Mouse (Mus musculus): ENCODE measurements around the gene Dip2c. TPM values are rescaled to one million over a fixed set of nuclear protein-coding genes. Genes with fewer than 3 reads are reported as not detected.

Dip2c gene
- polyA plus RNA-seq, 1 experiment from 2014 or later: 2.3 TPM

DNA sequence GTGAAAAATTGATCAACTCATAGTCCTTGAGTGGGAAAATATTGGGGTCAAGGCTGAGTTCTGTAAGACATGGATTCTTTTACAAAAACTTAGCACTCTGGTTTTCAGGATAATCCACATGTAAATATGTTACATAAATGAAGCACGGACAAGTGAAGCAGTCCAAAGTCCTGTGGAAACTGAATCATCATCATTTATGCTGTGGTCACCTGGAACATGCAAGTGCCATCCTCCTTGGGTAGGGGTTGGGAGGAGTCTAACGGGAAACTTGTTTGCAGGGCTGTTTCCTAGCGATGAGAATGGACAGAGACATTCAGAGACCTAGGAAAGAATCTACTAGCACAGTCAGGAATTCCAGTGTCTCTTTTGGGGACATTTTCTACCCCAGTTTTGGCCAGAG is 213.4 kb downstream of the Dip2c start:
- H3K4me3 ChIP-seq (ENCODE audit: low read length): no peak overlapping the region
- H3K27ac ChIP-seq (ENCODE audit: low read length): no peak overlapping the region
- H3K9ac ChIP-seq (ENCODE audit: low read depth, low read length): no peak overlapping the region
- H3K9me3 ChIP-seq (ENCODE audit: control insufficient read depth, low read length): no peaks in the 10 kb centered on the region
- H3K4me2 ChIP-seq (ENCODE audit: low read depth, low read length): no peak overlapping the region
- 63% methylated on average over 3 of the region's 3 CpGs for WGBS
- ATAC-seq: no peak
- H3K27me3 ChIP-seq (replicated peaks; ENCODE audit: control insufficient read depth, insufficient read depth, low read length): no peaks in the 10 kb centered on the region
- H3K36me3 ChIP-seq (ENCODE audit: control insufficient read depth, insufficient read depth, low read length): no peaks in the 10 kb centered on the region
- H3K4me1 ChIP-seq (ENCODE audit: control insufficient read depth, insufficient read depth, low read length): no peaks in the 10 kb centered on the region

DNA sequence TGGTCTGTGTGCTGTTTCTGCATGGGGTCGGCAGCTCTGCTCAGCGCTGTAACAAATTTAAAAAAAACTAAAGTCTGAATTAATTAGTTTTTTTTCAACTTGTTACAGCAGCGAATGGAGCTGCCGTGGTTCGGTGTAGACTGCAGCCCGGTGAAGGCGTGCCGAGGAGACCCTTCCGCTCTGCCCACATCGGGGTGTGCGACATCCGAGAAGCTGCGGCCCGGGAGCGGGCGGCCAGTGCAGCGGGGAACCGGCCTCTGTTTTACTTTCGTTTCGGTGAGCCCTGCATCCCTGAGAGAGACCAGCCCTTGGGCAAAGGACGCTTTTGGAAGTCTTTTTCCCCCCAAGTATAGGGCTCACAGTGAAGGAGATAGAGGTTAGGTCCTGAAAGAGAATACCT is 218.4 kb downstream of the Dip2c start:
- Histone ChIP-seq H3K9me3 (ENCODE audit: control insufficient read depth, low read length) (no peaks in the 10 kb centered on the region), H3K27ac (ENCODE audit: low read length) (no peak overlapping the region), H3K36me3 (ENCODE audit: control insufficient read depth, insufficient read depth, low read length) (no peaks in the 10 kb centered on the region), H3K9ac (ENCODE audit: low read depth, low read length) (peak overlapping the region; percentile 48), H3K4me1 (ENCODE audit: control insufficient read depth, insufficient read depth, low read length) (no peaks in the 10 kb centered on the region), H3K4me3 (ENCODE audit: low read length) (peak overlapping the region; percentile 44), H3K27me3 (replicated peaks; ENCODE audit: control insufficient read depth, insufficient read depth, low read length) (no peaks in the 10 kb centered on the region), H3K4me2 (ENCODE audit: low read depth, low read length) (peak overlapping the region; percentile 54)
- WGBS: 57% methylated on average over 21 of the region's 21 CpGs
- peak; percentile 69 for ATAC-seq

DNA sequence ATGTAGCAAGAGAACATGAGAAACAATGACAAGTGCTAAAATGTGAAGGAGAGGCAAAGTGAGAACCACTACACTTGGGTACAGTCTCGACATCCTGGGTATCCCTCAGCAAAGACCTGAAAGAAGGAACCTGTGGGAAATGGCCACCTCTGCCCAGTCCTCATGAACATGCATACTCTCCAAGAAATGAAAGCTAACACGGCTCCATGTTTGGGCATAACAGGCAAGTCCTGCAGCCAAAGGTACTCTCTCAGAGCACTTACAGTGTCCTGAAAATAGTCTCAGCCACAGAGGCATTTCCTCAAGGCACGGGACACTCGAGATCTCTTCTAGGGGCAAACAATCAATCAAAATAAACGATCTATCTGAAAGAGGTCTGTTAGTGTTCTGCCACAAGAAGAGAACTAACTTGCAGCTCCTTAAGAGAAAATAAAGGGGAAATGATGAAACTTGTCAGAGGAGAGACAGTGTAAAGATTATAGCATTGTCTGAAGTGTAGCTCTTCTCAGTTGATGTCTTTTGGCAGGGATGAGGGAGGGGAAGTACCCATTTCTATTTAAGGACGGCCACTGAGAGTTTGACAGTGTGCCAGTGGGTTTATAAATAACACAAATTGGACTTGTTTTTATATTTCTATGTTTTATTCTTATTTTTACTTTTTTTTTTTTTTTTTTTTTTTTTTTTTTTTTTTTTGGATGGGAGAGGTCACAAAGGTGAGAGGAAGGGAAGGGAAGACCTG is 228.0 kb downstream of the Dip2c start:
- Histone ChIP-seq H3K9me3 (ENCODE audit: control insufficient read depth, low read length) (no peaks in the 10 kb centered on the region), H3K4me3 (ENCODE audit: low read length) (no peak overlapping the region), H3K27ac (ENCODE audit: low read length) (no peak overlapping the region), H3K27me3 (replicated peaks; ENCODE audit: control insufficient read depth, insufficient read depth, low read length) (no peaks in the 10 kb centered on the region), H3K4me1 (ENCODE audit: control insufficient read depth, insufficient read depth, low read length) (no peaks in the 10 kb centered on the region), H3K9ac (ENCODE audit: low read depth, low read length) (no peak overlapping the region), H3K36me3 (ENCODE audit: control insufficient read depth, insufficient read depth, low read length) (no peaks in the 10 kb centered on the region), H3K4me2 (ENCODE audit: low read depth, low read length) (no peak overlapping the region)
- 50% methylated on average over 6 of the region's 6 CpGs for WGBS
- no peak for ATAC-seq

DNA sequence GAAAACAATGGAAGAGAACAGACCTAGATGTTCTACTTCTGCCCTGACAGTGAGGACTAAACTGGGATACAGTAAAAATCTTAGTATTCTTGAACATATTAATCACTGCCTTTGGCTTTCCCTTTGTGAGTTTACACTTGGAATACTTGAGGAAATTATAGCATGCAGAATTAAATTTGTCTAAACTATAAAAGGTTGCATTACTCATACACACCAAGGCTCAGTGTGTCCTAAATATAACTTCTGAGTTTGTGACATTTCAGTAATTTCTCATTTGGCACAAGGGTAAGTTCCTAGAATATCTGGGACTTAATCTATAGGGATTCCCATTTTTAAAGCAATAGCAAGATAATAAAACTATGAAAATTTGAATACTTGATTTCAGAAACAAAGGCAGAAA is 262.2 kb downstream of the Dip2c start:
- Histone ChIP-seq H3K36me3 (ENCODE audit: control insufficient read depth, insufficient read depth, low read length) (no peaks in the 10 kb centered on the region), H3K9me3 (ENCODE audit: control insufficient read depth, low read length) (no peaks in the 10 kb centered on the region), H3K4me2 (ENCODE audit: low read depth, low read length) (no peak overlapping the region), H3K4me1 (ENCODE audit: control insufficient read depth, insufficient read depth, low read length) (no peaks in the 10 kb centered on the region), H3K27ac (ENCODE audit: low read length) (no peak overlapping the region), H3K27me3 (replicated peaks; ENCODE audit: control insufficient read depth, insufficient read depth, low read length) (no peaks in the 10 kb centered on the region), H3K9ac (ENCODE audit: low read depth, low read length) (no peak overlapping the region), H3K4me3 (ENCODE audit: low read length) (no peak overlapping the region)
- no peak for ATAC-seq

DNA sequence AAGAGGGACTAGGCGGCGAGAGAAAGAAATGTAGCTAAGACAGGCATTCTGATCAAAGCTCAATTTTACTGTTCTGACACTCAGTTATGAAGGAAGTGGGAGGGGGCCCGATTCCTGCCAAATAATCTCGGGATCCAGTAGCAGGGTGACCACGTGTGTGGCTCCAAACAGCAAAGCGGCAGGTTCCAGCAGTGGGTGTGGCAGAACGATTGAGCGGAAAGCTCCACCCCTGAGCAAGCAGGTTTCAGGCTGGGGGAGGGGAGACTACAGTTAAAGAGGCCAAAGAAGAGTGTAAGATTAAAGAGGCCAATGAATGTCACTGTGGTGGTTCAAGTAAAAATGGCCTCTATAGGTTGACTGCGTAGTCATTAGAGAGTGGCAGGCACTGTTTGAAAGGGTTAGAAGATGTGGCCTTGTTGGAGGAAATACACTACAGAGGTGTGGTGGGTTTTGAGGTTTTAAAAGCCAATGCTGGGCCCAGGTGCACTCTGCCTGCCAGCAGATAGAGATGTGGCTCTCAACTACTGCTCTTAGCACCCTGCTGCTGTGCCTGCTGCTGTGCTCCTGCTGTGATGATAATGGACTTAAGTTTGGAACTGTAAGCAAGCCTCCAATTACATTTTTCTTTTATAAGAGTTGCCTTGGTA is 271.5 kb downstream of the Dip2c start:
- no peaks in the 10 kb centered on the region for H3K9me3 ChIP-seq (ENCODE audit: control insufficient read depth, low read length)
- no peak overlapping the region for H3K27ac ChIP-seq (ENCODE audit: low read length)
- no peaks in the 10 kb centered on the region for H3K27me3 ChIP-seq (replicated peaks; ENCODE audit: control insufficient read depth, insufficient read depth, low read length)
- H3K4me2 ChIP-seq (ENCODE audit: low read depth, low read length): no peak overlapping the region
- H3K4me3 ChIP-seq (ENCODE audit: low read length): no peak overlapping the region
- ATAC-seq: peak; percentile 71
- no peak overlapping the region for H3K9ac ChIP-seq (ENCODE audit: low read depth, low read length)
- 15% methylated on average over 9 of the region's 9 CpGs for WGBS
- H3K36me3 ChIP-seq (ENCODE audit: control insufficient read depth, insufficient read depth, low read length): 0 out of 2 replicates have a peak, but pooled peaks cover 2% of the 10 kb centered on the region
- peaks cover 2% of the 10 kb centered on the region; the same call in 1 of the 2 replicates for H3K4me1 ChIP-seq (ENCODE audit: control insufficient read depth, insufficient read depth, low read length)

DNA sequence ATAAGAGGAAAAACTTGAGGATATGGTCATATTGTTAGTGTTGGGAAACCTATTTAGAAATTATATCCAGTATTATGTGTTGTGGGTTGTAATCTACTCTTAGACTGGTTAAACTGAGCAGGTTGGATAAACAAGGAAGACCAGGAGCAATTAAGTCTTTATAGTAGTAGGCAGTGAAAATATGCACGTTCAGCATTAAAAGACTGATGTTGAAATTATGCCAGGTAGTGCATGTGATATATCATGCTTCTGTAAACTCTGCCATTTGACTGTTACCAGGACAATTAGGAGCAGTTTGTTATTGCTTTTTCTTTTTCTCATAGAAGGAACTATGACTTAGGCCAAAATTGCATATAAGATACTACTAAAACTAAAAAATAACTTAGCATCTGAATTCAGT is 285.8 kb downstream of the Dip2c start:
- Histone ChIP-seq H3K4me1 (ENCODE audit: control insufficient read depth, insufficient read depth, low read length) (no peaks in the 10 kb centered on the region), H3K27me3 (replicated peaks; ENCODE audit: control insufficient read depth, insufficient read depth, low read length) (no peaks in the 10 kb centered on the region), H3K9ac (ENCODE audit: low read depth, low read length) (no peak overlapping the region), H3K9me3 (ENCODE audit: control insufficient read depth, low read length) (no peaks in the 10 kb centered on the region), H3K4me3 (ENCODE audit: low read length) (no peak overlapping the region), H3K4me2 (ENCODE audit: low read depth, low read length) (no peak overlapping the region), H3K36me3 (ENCODE audit: control insufficient read depth, insufficient read depth, low read length) (no peaks in the 10 kb centered on the region), H3K27ac (ENCODE audit: low read length) (no peak overlapping the region)
- no peak for ATAC-seq
- WGBS: 60% methylated on average over 1 of the region's 1 CpGs

DNA sequence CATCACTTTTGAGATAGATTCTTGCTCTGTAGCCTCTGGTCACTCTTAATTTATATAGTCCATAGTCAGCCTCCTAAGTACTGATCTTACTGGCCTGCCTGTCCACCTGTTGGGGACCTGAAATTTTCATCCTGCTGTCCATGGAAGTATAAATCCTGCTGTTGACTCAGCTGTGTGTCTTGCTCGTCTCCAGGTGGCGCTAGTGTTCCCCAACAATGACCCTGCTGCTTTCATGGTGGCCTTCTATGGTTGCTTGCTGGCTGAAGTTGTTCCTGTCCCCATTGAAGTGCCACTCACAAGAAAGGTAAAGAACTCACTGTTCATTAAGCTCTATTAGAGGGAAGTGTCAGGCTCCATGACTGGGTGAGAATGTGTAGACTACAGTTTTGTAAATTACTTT is 286.6 kb downstream of the Dip2c start:
- Histone ChIP-seq H3K4me2 (ENCODE audit: low read depth, low read length) (no peak overlapping the region), H3K9me3 (ENCODE audit: control insufficient read depth, low read length) (no peaks in the 10 kb centered on the region), H3K4me1 (ENCODE audit: control insufficient read depth, insufficient read depth, low read length) (no peaks in the 10 kb centered on the region), H3K4me3 (ENCODE audit: low read length) (no peak overlapping the region), H3K27ac (ENCODE audit: low read length) (no peak overlapping the region), H3K9ac (ENCODE audit: low read depth, low read length) (no peak overlapping the region), H3K27me3 (replicated peaks; ENCODE audit: control insufficient read depth, insufficient read depth, low read length) (no peaks in the 10 kb centered on the region), H3K36me3 (ENCODE audit: control insufficient read depth, insufficient read depth, low read length) (no peaks in the 10 kb centered on the region)
- no peak for ATAC-seq
- 27% methylated on average over 2 of the region's 2 CpGs for WGBS

DNA sequence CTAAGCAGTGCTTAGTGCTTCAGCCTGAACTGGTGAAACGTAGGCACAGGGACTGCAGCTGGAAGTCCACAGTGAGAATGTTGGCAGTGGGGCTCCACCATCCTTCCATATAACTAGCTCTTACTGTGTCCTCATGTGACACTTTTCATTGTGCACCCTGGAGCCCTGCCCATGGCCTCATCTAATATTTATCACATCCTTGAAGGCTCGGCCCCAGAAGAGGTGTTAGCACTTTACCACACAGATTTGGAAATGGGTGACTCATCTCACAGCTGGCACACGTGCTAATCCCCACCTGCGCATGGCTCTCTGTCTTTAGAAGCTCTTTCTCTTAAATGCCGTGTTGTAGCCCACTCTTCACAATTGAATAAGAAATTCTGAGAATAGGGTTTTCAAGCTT is 292.5 kb downstream of the Dip2c start:
- no peak for ATAC-seq
- H3K27me3 ChIP-seq (replicated peaks; ENCODE audit: control insufficient read depth, insufficient read depth, low read length): no peaks in the 10 kb centered on the region
- H3K9me3 ChIP-seq (ENCODE audit: control insufficient read depth, low read length): no peaks in the 10 kb centered on the region
- 84% methylated on average over 5 of the region's 5 CpGs for WGBS
- no peaks in the 10 kb centered on the region for H3K4me1 ChIP-seq (ENCODE audit: control insufficient read depth, insufficient read depth, low read length)
- H3K4me2 ChIP-seq (ENCODE audit: low read depth, low read length): no peak overlapping the region
- no peaks in the 10 kb centered on the region for H3K36me3 ChIP-seq (ENCODE audit: control insufficient read depth, insufficient read depth, low read length)
- no peak overlapping the region for H3K4me3 ChIP-seq (ENCODE audit: low read length)
- no peak overlapping the region for H3K9ac ChIP-seq (ENCODE audit: low read depth, low read length)
- no peak overlapping the region for H3K27ac ChIP-seq (ENCODE audit: low read length)

- no peak overlapping the region for H3K4me3 ChIP-seq (ENCODE audit: low read length)
- H3K36me3 ChIP-seq (ENCODE audit: control insufficient read depth, insufficient read depth, low read length): no peaks in the 10 kb centered on the region; the same call in 1 of the 2 replicates
- no peaks in the 10 kb centered on the region for H3K27me3 ChIP-seq (replicated peaks; ENCODE audit: control insufficient read depth, insufficient read depth, low read length)
- no peak for ATAC-seq
- H3K4me1 ChIP-seq (ENCODE audit: control insufficient read depth, insufficient read depth, low read length): no peaks in the 10 kb centered on the region
- WGBS: 92% methylated on average over 4 of the region's 4 CpGs
- no peak overlapping the region for H3K4me2 ChIP-seq (ENCODE audit: low read depth, low read length)
- no peak overlapping the region for H3K9ac ChIP-seq (ENCODE audit: low read depth, low read length)
- H3K9me3 ChIP-seq (ENCODE audit: control insufficient read depth, low read length): no peaks in the 10 kb centered on the region
- no peak overlapping the region for H3K27ac ChIP-seq (ENCODE audit: low read length)
Observed at GRCm38 (mm10) chr13:9576686-9577085, 300.4 kb downstream of the Dip2c start.
